Mouse (Mus musculus): Measurements from ENCODE around the gene Rufy2.

- no peak for TF ChIP-seq CTCF (IDR thresholded peaks at IDR 0.05; ENCODE audit: low read depth, low read length)
- no peak for TF ChIP-seq GATA2 (IDR thresholded peaks at IDR 0.05; ENCODE audit: borderline replicate concordance, low read depth, low read length)
- TF ChIP-seq TAL1 (conservative IDR thresholded peaks at IDR 0.05; ENCODE audit: low read depth, low read length), result no peak
- TF ChIP-seq POLR2AphosphoS5 (IDR thresholded peaks at IDR 0.05; ENCODE audit: insufficient replicate concordance, low read depth, low read length), result no peak
Measured at GRCm38 (mm10) chr10:62990636-62991035, 10.6 kb downstream of the Rufy2 start.
